Mouse (Mus musculus) heart, embryonic 14.5 days (tissue): ENCODE measurements at regions not wholly inside any gene's neighbourhood (a gene's known extent, or its start where the extent isn't known, plus 50 kb on each side); places are given as distances from the start of the nearest gene placed in this dataset.

Experiments used
- ATAC-seq: fragments of 200-750 bp; cut with Nextera tagmentation; 2 replicates; pipeline ENCODE4 v1.8.0; 2017; ENCODE audit warnings: low read depth, moderate TSS enrichment; ENCODE audit not compliant: insufficient number of reproducible peaks, insufficient read depth, low FRiP score
- H3K27ac ChIP-seq, 2 experiments: fragments of 200-500 bp in 1 of 2; fragments of 300-500 bp in 1 of 2; sonication (generic) in 1 of 2; replicated peaks in 1 of 2; 2 replicates each; pipeline ENCODE4 v1.5.1; 2012 to 2014; ENCODE audit warnings: low read depth in 2 of 2, low read length in 2 of 2, control low read depth in 1 of 2, mild to moderate bottlenecking in 1 of 2, mixed read lengths in 1 of 2; ENCODE audit not compliant: control insufficient read depth in 1 of 2, insufficient read depth in 1 of 2
- H3K27me3 ChIP-seq: fragments of 300-500 bp; sonication (generic); 2 replicates; pipeline ENCODE4 v1.6.1; 2014; ENCODE audit warnings: mild to moderate bottlenecking, low read length, control low read depth; ENCODE audit not compliant: control insufficient read depth, insufficient read depth
- H3K36me3 ChIP-seq: fragments of 300-500 bp; sonication (generic); 2 replicates; pipeline ENCODE4 v1.6.1; 2014; ENCODE audit warnings: mild to moderate bottlenecking, control low read depth, low read length, mixed read lengths; ENCODE audit not compliant: control insufficient read depth, insufficient read depth
- H3K4me1 ChIP-seq, 2 experiments: fragments of 200-500 bp in 1 of 2; fragments of 300-500 bp in 1 of 2; sonication (generic) in 1 of 2; 2 replicates each; pipeline ENCODE4 v1.6.1; 2012 to 2014; ENCODE audit warnings: low read length in 2 of 2, control low read depth in 1 of 2, mixed read lengths in 1 of 2; ENCODE audit not compliant: control insufficient read depth in 2 of 2, insufficient read depth in 2 of 2
- H3K4me2 ChIP-seq: fragments of 300-500 bp; sonication (generic); 2 replicates; pipeline ENCODE4 v1.6.1; 2014; ENCODE audit warnings: mild to moderate bottlenecking, low read length
- H3K4me3 ChIP-seq, 2 experiments: fragments of 200-500 bp in 1 of 2; fragments of 300-500 bp in 1 of 2; sonication (generic) in 1 of 2; 2 replicates each; pipeline ENCODE4 v1.5.1; 2012 to 2014; ENCODE audit warnings: low read length in 2 of 2, mild to moderate bottlenecking in 2 of 2, control low read depth in 1 of 2, low read depth in 1 of 2, moderate library complexity in 1 of 2; ENCODE audit not compliant: control insufficient read depth in 1 of 2, insufficient read depth in 1 of 2
- H3K9ac ChIP-seq: fragments of 300-500 bp; sonication (generic); 2 replicates; pipeline ENCODE4 v1.6.1; 2014; ENCODE audit warnings: mild to moderate bottlenecking, low read length
- H3K9me3 ChIP-seq: fragments of 300-500 bp; sonication (generic); 2 replicates; pipeline ENCODE4 v1.6.1; 2016; ENCODE audit warnings: low read length, control low read depth; ENCODE audit not compliant: control insufficient read depth
- WGBS: fragments of 180-500 bp; shearing (Covaris S2); extraction: QIAGEN DNeasy Blood & Tissue Kit; methylation state at CpG from one replicate; pipeline ENCODE4 v1.1.7; 2014; 5-methylcytosine and 5-hydroxymethylcytosine counted together

GRCm38 (mm10) chr8:91988866-91989633 is 187.2 kb upstream of the Irx3 start:
- Histone ChIP-seq H3K9me3 (peaks cover 6% of the 10 kb centered on the region; the same call in 1 of the 2 replicates), H3K27ac (peak overlapping the region; percentile 46 to 86; a peak in 3 of 4 replicates), H3K9ac (peak overlapping the region; percentile 41; the same call in 1 of the 2 replicates), H3K27me3 (peaks cover 16% of the 10 kb centered on the region; the same call in 1 of the 2 replicates), H3K36me3 (no peaks in the 10 kb centered on the region), H3K4me2 (peak overlapping the region; percentile 19; the same call in 1 of the 2 replicates), H3K4me3 (no peak overlapping the region), H3K4me1 (peaks cover 26 to 51% of the 10 kb centered on the region in 2 experiments)
- ATAC-seq, result no peak; the same call in 1 of the 2 replicates
- WGBS, result 23% methylated on average over 11 of the region's 11 CpGs

DNA sequence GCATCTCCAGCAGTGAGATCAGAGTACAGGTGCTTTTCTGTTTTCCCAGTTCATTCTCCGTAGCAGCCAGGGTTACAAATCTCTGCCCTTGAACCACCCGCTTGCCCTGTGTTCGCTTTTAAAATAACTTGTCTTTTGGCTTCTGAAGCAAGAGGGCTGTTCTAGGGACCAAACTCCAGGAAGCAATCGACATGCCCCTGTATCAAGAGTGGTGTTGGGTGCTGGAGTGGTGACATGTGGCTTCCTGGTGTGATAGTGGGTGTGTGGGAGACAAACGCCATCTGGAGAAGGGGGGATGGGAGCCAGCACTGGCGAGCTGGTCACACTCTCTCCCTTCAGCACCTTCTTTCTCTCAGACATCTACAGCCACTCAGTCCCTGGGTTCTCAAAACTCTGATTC is 186.0 kb upstream of the Irx3 start:
- Histone ChIP-seq H3K27ac (peak overlapping the region; percentile 62 to 86), H3K36me3 (no peaks in the 10 kb centered on the region), H3K4me1 (peaks cover 26 to 51% of the 10 kb centered on the region in 2 experiments), H3K4me2 (peak overlapping the region; percentile 42), H3K4me3 (no peak overlapping the region), H3K9me3 (peaks cover 6% of the 10 kb centered on the region; the same call in 1 of the 2 replicates), H3K9ac (peak overlapping the region; percentile 36; the same call in 1 of the 2 replicates), H3K27me3 (peaks cover 7% of the 10 kb centered on the region; the same call in 1 of the 2 replicates)
- ATAC-seq, result peak; percentile 93
- 4% methylated on average over 6 of the region's 6 CpGs for WGBS

GRCm38 (mm10) chr8:91983171-91983570 is 181.3 kb upstream of the Irx3 start:
- Histone ChIP-seq H3K4me1 (peaks cover 4 to 13% of the 10 kb centered on the region in 2 experiments), H3K9me3 (peaks cover 12% of the 10 kb centered on the region), H3K4me3 (no peak overlapping the region), H3K27ac (no peak overlapping the region), H3K36me3 (no peaks in the 10 kb centered on the region), H3K9ac (no peak overlapping the region), H3K27me3 (peaks cover 6% of the 10 kb centered on the region; the same call in 1 of the 2 replicates), H3K4me2 (no peak overlapping the region)
- 83% methylated on average over 2 of the region's 2 CpGs for whole genome bisulfite sequencing
- no peak for ATAC-seq

DNA sequence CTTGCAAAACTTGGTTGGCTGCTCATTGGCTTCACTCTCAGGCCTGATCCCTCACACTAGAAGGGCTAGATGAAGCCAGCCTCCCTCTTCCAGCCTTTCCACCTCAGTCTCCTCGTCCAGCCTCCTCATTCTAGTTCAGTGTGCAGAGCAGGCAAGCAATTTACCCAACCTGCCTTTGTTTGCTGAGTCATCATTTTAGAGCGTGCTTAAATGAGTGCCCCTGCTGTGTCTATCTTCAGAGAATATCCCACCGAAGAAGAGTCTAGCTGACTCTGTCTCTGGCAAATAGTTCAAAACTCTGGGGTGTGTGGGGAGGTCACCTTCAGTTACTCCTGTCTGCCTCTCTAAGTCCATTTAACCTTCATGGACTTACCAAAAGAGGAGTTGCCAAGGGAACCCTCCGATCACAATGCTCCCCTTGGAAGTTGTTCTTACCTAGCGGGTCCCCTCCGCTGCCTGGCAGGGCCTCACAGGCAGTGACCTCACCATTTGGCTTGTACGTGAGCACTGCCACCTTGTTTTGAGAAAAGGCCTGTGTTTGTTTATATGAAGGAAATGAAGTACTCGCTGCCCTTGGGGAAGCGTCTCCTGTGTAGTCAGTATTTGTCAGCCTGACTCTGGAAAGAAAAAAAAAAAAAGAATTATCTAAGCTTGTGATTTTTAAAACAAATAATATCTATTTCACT is 175.2 kb upstream of the Irx3 start:
- peaks cover 13% of the 10 kb centered on the region; the same call in 1 of the 2 replicates for H3K27me3 ChIP-seq
- 67% methylated on average over 9 of the region's 9 CpGs for WGBS
- ATAC-seq, result no peak
- H3K4me1 ChIP-seq, result peaks cover 0 to 5% of the 10 kb centered on the region in 2 experiments; a peak in 3 of 4 replicates
- H3K9me3 ChIP-seq, result peaks cover 6% of the 10 kb centered on the region
- no peaks in the 10 kb centered on the region for H3K36me3 ChIP-seq
- H3K4me2 ChIP-seq, result no peak overlapping the region
- H3K9ac ChIP-seq, result no peak overlapping the region
- no peak overlapping the region for H3K27ac ChIP-seq
- no peak overlapping the region for H3K4me3 ChIP-seq

DNA sequence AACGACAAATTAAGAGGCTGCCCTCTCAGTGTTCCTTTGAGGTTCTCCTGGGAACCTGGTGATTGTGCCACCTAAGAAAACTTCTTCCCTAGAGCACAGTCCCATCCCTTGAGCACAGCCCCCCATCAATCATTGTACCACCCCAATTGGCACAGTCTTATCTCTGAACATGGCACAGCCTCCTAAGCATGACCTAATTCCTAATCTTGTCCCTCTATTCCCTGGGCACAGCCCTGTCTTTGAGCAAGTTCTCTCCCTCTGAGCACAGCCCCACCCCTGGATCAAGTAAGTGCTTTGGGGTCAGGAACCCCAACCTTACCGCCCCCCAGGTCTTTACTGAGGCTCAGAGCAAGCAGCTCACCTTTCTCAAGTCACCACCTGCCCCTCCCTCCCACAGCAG is 173.6 kb upstream of the Irx3 start:
- ATAC-seq, result no peak
- Histone ChIP-seq H3K4me2 (no peak overlapping the region), H3K27ac (no peak overlapping the region), H3K9me3 (no peaks in the 10 kb centered on the region), H3K4me1 (peaks cover 0 to 5% of the 10 kb centered on the region in 2 experiments; a peak in 3 of 4 replicates), H3K27me3 (peaks cover 13% of the 10 kb centered on the region; the same call in 1 of the 2 replicates), H3K36me3 (no peaks in the 10 kb centered on the region), H3K9ac (no peak overlapping the region), H3K4me3 (no peak overlapping the region)
- WGBS, result 81% methylated on average over 2 of the region's 2 CpGs

DNA sequence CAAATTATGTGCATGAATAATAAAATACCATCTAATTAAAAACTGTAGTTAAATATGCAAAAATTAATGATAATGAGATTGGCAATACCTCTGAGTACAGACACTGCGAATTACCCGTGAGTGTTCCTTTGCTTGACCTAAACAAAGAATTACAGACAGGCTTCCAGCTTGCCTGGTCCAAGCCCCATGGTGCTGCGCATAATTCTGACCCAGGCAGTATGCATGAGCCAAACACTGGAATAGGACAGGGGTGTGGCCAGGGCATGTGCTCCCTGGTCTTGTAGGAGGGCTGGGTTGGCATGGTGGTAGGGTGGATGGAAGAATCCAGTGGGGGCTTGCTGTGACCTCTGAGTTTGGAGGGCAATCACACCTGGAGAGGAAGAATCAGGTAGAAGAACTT is 172.8 kb upstream of the Irx3 start:
- no peaks in the 10 kb centered on the region for H3K36me3 ChIP-seq
- H3K4me1 ChIP-seq, result peaks cover 6 to 8% of the 10 kb centered on the region in 2 experiments
- no peak for ATAC-seq
- no peak overlapping the region for H3K9ac ChIP-seq
- H3K27me3 ChIP-seq, result peaks cover 19% of the 10 kb centered on the region; the same call in 1 of the 2 replicates
- no peaks in the 10 kb centered on the region for H3K9me3 ChIP-seq
- no peak overlapping the region for H3K4me3 ChIP-seq
- no peak overlapping the region for H3K27ac ChIP-seq
- H3K4me2 ChIP-seq, result no peak overlapping the region
- 92% methylated on average over 3 of the region's 3 CpGs for WGBS

DNA sequence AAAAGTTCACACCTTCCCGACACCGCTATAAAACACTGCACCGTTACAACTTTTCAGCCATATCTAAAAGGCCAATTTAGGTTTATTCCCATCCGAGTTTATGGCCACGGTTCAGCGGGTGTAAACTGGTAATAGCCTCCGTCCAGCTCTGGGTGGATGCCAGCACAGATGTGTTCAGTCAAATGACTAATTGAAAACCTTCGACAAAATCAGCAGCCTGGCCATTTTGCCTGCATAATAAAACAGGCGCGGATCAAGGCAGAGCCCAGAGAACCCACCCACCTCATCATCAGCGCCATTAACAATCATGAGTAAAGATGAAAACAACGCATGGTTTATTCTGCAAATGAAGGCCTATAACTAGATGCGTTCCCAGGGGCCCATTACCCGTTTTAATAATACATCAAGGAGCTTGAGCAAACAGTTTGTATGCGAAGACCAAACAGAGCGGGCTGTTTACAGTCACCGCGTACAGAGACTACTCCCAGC is 172.1 kb upstream of the Irx3 start:
- 84% methylated on average over 18 of the region's 18 CpGs for WGBS
- Histone ChIP-seq H3K9me3 (no peaks in the 10 kb centered on the region), H3K27me3 (peaks cover 19% of the 10 kb centered on the region; the same call in 1 of the 2 replicates), H3K27ac (no peak overlapping the region), H3K4me2 (no peak overlapping the region), H3K9ac (no peak overlapping the region), H3K36me3 (no peaks in the 10 kb centered on the region), H3K4me1 (peaks cover 8 to 9% of the 10 kb centered on the region in 2 experiments), H3K4me3 (no peak overlapping the region)
- no peak for ATAC-seq
